Mouse (Mus musculus) embryo, embryonic 10.5 days (tissue): ENCODE measurements at regions not wholly inside any gene's neighbourhood (a gene's known extent, or its start where the extent isn't known, plus 50 kb on each side); places are given as distances from the start of the nearest gene placed in this dataset.

ENCODE experiments used
- DNase-seq: peaks from one replicate; pipeline ENCODE4 v3.0.0-alpha.2; 2015; ENCODE audit warnings: low spot score

GRCm38 (mm10) chr6:143287322-143287721, 120.3 kb downstream of the Etnk1 start:
- no peak for DNase-seq

GRCm38 (mm10) chr6:143288491-143289130, 121.6 kb downstream of the Etnk1 start:
- no peak for DNase-seq

- no peak for DNase-seq
These were observed 126.6 kb downstream of the Etnk1 start for GRCm38 (mm10) chr6:143293648-143294047.

- DNase-seq = no peak
These were observed 131.4 kb downstream of the Etnk1 start for GRCm38 (mm10) chr6:143298391-143298790.

GRCm38 (mm10) chr6:143301414-143301813, 134.4 kb downstream of the Etnk1 start:
- no peak for DNase-seq

GRCm38 (mm10) chr6:143307327-143307726, 140.3 kb downstream of the Etnk1 start:
- DNase-seq = peak; percentile 31

GRCm38 (mm10) chr6:143315859-143316258, 148.8 kb downstream of the Etnk1 start:
- no peak for DNase-seq

- peak; percentile 62 for DNase-seq
These were observed 153.4 kb downstream of the Etnk1 start for GRCm38 (mm10) chr6:143320426-143320825.

- peak; percentile 67 for DNase-seq
These were observed 157.6 kb downstream of the Etnk1 start for GRCm38 (mm10) chr6:143324636-143325035.

- no peak for DNase-seq
These were observed 160.1 kb downstream of the Etnk1 start for GRCm38 (mm10) chr6:143326956-143327722.

GRCm38 (mm10) chr6:143327788-143328187, 160.8 kb downstream of the Etnk1 start:
- no peak for DNase-seq

GRCm38 (mm10) chr6:143328202-143328601, 161.2 kb downstream of the Etnk1 start:
- no peak for DNase-seq

- no peak for DNase-seq
These were observed 162.1 kb downstream of the Etnk1 start for GRCm38 (mm10) chr6:143329096-143329495.

- no peak for DNase-seq
These were observed 166.5 kb downstream of the Etnk1 start for GRCm38 (mm10) chr6:143333493-143333892.

- no peak for DNase-seq
These were observed 169.6 kb downstream of the Etnk1 start for GRCm38 (mm10) chr6:143336574-143336973.

GRCm38 (mm10) chr6:143349000-143349399, 182.0 kb downstream of the Etnk1 start:
- no peak for DNase-seq

- DNase-seq = peak; percentile 17
These were observed 192.5 kb downstream of the Etnk1 start for GRCm38 (mm10) chr6:143359320-143360032.

- no peak for DNase-seq
These were observed 194.2 kb downstream of the Etnk1 start for GRCm38 (mm10) chr6:143361149-143361725.

GRCm38 (mm10) chr6:143361963-143362362, 194.9 kb downstream of the Etnk1 start:
- no peak for DNase-seq

GRCm38 (mm10) chr6:143365840-143366239, 198.8 kb downstream of the Etnk1 start:
- no peak for DNase-seq

GRCm38 (mm10) chr6:143367804-143368203, 200.8 kb downstream of the Etnk1 start:
- no peak for DNase-seq

- no peak for DNase-seq
These were observed 201.6 kb downstream of the Etnk1 start for GRCm38 (mm10) chr6:143368646-143369045.
